Mouse (Mus musculus) stomach, embryonic 16.5 days (tissue): Measurements from ENCODE around the gene Rerg. TPM values are rescaled to one million over a fixed set of nuclear protein-coding genes. Genes with fewer than 3 reads are reported as not detected.
"Not testable (repeated sequence)": the region's sequence is repeated elsewhere in the genome, so short reads cannot be mapped to it uniquely, and the experiment has no call there.

Experiments
- ATAC-seq: fragments of 200-750 bp; cut with Nextera tagmentation; 2 replicates; pipeline ENCODE4 v1.8.0; 2017; ENCODE audit warnings: moderate number of reproducible peaks, moderate TSS enrichment; ENCODE audit not compliant: insufficient read depth, low FRiP score
- H3K27ac ChIP-seq: fragments of 300-500 bp; sonication (generic); 2 replicates; pipeline ENCODE4 v1.5.1; 2014; ENCODE audit warnings: low read length
- H3K27me3 ChIP-seq: fragments of 300-500 bp; sonication (generic); 2 replicates; pipeline ENCODE4 v1.6.1; 2014; ENCODE audit warnings: low read length, control low read depth, mixed read lengths; ENCODE audit not compliant: control insufficient read depth, insufficient read depth
- H3K36me3 ChIP-seq: fragments of 300-500 bp; sonication (generic); 2 replicates; pipeline ENCODE4 v1.6.1; 2014; ENCODE audit warnings: low read length; ENCODE audit not compliant: control insufficient read depth, insufficient read depth
- H3K4me1 ChIP-seq: fragments of 300-500 bp; sonication (generic); 2 replicates; pipeline ENCODE4 v1.6.1; 2014; ENCODE audit warnings: low read length, control low read depth, mixed read lengths; ENCODE audit not compliant: control insufficient read depth, insufficient read depth
- H3K4me2 ChIP-seq: fragments of 300-500 bp; sonication (generic); 2 replicates; pipeline ENCODE4 v1.6.1; 2014; ENCODE audit warnings: low read depth, low read length, mixed read lengths
- H3K4me3 ChIP-seq: fragments of 300-500 bp; sonication (generic); replicated peaks from 2 replicates; pipeline ENCODE4 v1.5.1; 2014; ENCODE audit warnings: mild to moderate bottlenecking, low read length
- H3K9ac ChIP-seq: fragments of 300-500 bp; sonication (generic); 2 replicates; pipeline ENCODE4 v1.6.1; 2014; ENCODE audit warnings: low read length
- H3K9me3 ChIP-seq: fragments of 300-500 bp; sonication (generic); replicated peaks from 2 replicates; pipeline ENCODE4 v1.6.1; 2016; ENCODE audit warnings: low read length, control low read depth; ENCODE audit not compliant: control insufficient read depth
- WGBS: fragments of 180-500 bp; shearing (Covaris S2); extraction: QIAGEN DNeasy Blood & Tissue Kit; methylation state at CpG from one replicate; pipeline ENCODE4 v1.1.7; 2014; 5-methylcytosine and 5-hydroxymethylcytosine counted together
- polyA plus RNA-seq: library from polyadenylated mRNA; unstranded; fragments of >200 nt; fragmentation: Nextera tagmentation; extraction: Ambion mirVana; gene quantifications from 2 replicates; pipeline ENCODE4 v1.2.1, GENCODE M21; 2015

Gene Rerg
- polyA plus RNA-seq, 1 experiment from 2014 or later, result 32.1 TPM

DNA sequence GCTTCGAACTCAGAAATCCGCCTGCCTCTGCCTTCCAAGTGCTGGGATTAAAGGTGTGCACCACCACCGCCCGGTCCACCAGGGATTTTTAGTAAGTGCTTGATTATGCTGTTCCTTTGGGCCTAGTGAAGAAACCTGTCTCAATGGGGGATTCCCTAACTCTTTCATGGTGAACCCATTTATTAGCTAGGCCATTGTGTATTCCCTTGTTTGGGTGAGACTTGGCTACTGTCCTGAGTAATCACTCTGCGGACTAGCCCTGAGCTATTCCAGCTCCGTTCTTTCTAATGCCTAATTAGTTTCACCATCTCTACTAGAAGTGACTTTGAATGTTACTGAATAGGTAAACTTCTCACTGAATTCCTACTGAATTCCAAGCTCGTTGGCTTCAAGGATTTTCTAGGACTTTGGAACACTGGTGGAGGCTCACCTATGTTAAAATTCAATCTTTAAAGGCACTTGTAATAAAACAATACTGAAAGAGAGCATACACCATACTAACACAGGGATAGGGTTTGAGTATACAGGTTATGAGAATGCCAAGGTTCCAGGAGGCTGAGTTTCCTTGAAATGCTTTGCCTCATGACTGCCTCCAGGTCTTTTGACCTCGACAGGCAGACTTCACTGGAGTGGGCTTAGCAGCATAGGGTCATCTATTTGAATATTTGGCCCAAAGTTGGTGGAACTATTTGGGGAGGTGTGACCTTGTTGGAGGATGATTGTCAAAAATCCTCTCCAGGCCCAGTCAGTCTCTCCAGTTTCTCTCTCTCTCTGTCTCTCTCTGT, 134.5 kb downstream of the Rerg start:
- H3K4me2 ChIP-seq, ATAC-seq, H3K36me3 ChIP-seq, H3K9ac ChIP-seq, H3K27me3 ChIP-seq, H3K4me3 ChIP-seq, H3K4me1 ChIP-seq, H3K9me3 ChIP-seq, H3K27ac ChIP-seq: not testable (repeated sequence)
- 87% methylated on average over 8 of the region's 8 CpGs for WGBS

DNA sequence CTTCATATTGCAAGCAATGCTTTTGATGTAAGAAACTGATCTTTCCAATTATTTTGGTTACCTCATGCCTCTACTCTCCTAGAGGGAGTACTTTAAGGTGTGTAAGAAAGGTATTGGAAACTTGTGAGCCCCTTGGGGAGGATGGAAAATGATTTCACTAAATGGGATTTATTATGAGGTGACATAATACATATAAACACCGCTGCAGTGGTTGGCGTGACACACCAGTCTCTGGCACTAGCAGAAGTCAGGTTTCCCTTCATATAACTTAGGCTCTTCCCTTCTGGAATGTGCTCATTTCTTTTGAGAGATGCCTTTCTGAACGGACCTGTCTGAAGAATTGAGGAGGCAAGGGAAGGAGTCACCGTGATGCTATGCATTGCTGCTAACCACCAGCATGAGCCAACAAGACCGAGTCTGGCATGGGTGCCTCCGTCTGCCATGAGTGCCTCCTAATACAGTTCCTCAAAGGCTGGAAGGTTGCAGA, 139.6 kb downstream of the Rerg start:
- H3K9me3 ChIP-seq, result no peaks in the 10 kb centered on the region; the same call in 1 of the 2 replicates
- no peaks in the 10 kb centered on the region for H3K36me3 ChIP-seq
- no peaks in the 10 kb centered on the region for H3K4me1 ChIP-seq
- ATAC-seq, result no peak
- WGBS, result 74% methylated on average over 6 of the region's 6 CpGs
- no peak overlapping the region for H3K4me3 ChIP-seq
- H3K27ac ChIP-seq, result no peak overlapping the region
- H3K9ac ChIP-seq, result no peak overlapping the region
- no peak overlapping the region for H3K4me2 ChIP-seq
- no peaks in the 10 kb centered on the region for H3K27me3 ChIP-seq

DNA sequence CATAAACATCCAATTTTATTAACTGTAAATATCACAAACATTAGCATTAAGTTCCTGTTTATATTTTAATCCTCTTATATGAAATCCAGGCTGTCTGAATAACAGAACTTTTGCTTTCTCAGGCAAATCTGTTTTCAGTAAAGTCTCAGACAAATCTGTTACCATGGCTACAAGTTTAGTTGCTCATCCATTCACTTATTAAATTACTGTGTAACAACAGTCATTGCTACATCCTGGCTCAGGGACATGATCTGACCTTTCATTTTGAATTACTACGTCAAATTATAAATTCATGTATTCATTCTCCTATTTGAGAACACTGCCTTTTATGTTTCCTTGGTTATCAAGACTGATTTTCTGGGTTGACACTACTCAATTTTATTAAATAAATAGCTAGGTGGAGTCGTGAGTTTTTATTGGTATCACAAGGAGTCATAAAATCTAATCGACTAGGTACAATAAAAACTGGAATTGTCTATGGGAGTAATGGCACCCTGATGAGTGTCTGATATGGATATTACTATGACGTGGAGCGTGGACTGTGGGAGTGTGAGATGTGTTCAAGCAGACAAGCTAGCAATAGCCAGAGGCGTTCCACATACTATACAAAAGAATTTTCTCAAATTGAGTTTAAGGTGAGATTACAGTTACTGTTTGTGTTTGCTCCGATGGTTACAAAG, 140.2 kb downstream of the Rerg start:
- WGBS, result 80% methylated on average over 7 of the region's 7 CpGs
- Histone ChIP-seq H3K9me3 (no peaks in the 10 kb centered on the region; the same call in 1 of the 2 replicates), H3K9ac (no peak overlapping the region), H3K4me1 (no peaks in the 10 kb centered on the region), H3K27ac (no peak overlapping the region), H3K4me2 (no peak overlapping the region), H3K36me3 (no peaks in the 10 kb centered on the region), H3K4me3 (no peak overlapping the region), H3K27me3 (no peaks in the 10 kb centered on the region)
- ATAC-seq, result no peak

DNA sequence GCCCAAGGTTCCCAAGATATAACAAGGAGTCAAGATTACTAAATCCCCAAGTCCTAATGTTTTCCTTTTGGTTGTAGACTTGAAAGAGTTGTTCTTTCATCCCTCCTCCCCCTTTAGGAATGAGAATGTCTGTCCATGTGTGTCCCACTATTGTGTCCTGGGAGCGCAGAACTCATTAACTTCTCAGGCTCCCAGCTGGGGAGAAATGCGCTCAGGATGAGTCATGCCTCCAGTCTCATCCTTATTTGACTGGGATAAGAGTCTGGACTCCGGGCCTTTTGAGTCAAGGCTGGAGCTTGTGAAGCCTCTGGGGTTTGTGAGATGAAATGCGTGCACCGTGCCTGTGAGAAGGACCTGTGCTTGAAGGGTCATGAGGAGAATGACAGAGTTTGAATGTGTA, 144.8 kb downstream of the Rerg start:
- no peaks in the 10 kb centered on the region for H3K4me1 ChIP-seq
- no peaks in the 10 kb centered on the region for H3K9me3 ChIP-seq
- no peaks in the 10 kb centered on the region for H3K36me3 ChIP-seq
- no peak for ATAC-seq
- H3K27me3 ChIP-seq, result no peaks in the 10 kb centered on the region
- no peak overlapping the region for H3K27ac ChIP-seq
- no peak overlapping the region for H3K4me3 ChIP-seq
- 70% methylated on average over 5 of the region's 5 CpGs for WGBS
- H3K4me2 ChIP-seq, result no peak overlapping the region
- no peak overlapping the region for H3K9ac ChIP-seq

DNA sequence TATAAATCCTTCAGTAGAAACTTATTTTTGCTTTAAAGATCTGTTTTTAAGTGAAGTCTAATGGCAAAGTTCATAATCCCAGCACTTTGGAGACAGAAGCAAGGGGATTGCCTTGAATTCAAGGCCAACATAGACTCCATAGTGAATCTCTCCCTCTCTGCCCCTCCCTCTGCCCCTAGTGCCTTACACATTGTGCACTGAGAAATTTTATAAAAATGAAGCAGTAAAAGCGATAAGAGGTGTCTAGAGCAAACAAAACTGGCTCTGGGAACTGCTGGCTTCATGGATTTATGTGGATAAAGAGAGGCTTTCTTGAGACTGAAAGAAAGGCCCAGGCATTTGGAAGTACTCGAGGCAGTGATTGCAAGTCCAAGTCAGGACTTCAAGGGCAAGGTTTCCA, 145.8 kb downstream of the Rerg start:
- H3K4me2 ChIP-seq, result no peak overlapping the region
- no peaks in the 10 kb centered on the region for H3K4me1 ChIP-seq
- no peaks in the 10 kb centered on the region for H3K27me3 ChIP-seq
- WGBS, result 59% methylated on average over 2 of the region's 2 CpGs
- H3K4me3 ChIP-seq, result no peak overlapping the region
- no peaks in the 10 kb centered on the region for H3K9me3 ChIP-seq
- H3K27ac ChIP-seq, result no peak overlapping the region
- no peak overlapping the region for H3K9ac ChIP-seq
- no peak for ATAC-seq
- H3K36me3 ChIP-seq, result no peaks in the 10 kb centered on the region

DNA sequence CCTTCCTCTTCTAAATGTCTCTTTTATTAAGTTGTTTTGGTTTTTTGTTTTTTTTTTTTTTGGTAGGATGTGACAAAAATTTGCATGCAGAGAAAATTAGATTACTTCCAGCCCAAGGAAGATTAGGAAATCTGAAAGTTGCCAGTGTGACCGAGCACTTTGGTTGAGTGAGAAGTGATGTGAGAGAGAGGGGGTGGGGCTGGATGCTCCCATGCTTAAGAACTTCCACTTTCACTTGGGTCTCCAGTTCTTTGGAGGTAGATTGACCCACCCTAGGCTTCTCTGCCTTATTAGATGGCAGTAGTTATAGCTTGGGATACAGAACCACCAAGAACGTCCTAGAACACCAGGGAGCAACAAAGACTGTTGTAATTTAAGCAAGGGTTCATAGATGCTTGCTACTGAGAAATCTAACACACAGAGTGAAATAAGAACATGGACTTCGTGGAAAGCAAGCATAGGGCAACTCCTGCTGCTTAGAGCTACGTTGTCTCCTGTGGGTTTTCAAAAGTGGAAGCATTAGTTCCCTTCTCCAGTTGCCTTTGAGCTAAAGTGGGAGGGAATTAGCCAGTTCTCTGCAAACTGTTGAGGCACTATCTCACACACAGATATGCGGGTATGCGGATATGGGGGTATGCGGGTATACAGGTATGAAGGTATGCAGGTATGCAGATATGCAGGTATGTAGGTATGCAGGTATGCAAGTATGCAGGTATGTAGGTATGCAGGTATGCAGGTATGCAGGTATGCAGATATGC, 152.9 kb downstream of the Rerg start:
- Histone ChIP-seq H3K4me3 (no peak overlapping the region), H3K9me3 (no peaks in the 10 kb centered on the region), H3K27ac (no peak overlapping the region), H3K36me3 (no peaks in the 10 kb centered on the region), H3K9ac (no peak overlapping the region), H3K4me2 (no peak overlapping the region), H3K4me1 (no peaks in the 10 kb centered on the region), H3K27me3 (no peaks in the 10 kb centered on the region)
- WGBS, result 84% methylated on average over 7 of the region's 7 CpGs
- ATAC-seq, result no peak

DNA sequence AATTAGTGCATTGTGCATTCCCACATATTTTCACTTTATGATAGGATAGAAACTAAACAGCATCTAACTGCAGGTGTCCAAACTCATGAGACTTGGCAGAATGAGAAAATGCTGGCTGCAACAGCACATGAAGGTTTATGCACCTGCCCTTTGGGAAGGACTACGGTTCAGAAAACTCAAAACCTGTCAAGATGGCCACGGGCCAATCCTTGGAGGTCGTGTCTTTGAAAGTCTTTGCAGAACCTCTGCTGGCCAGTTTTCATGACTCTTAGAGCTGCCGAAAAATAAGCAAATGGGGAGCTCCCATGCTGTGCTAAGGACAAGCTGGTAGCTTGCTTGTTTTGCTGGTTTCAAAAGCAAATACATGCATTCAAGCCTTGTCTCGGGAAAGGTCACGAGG, 156.0 kb downstream of the Rerg start:
- no peak for ATAC-seq

DNA sequence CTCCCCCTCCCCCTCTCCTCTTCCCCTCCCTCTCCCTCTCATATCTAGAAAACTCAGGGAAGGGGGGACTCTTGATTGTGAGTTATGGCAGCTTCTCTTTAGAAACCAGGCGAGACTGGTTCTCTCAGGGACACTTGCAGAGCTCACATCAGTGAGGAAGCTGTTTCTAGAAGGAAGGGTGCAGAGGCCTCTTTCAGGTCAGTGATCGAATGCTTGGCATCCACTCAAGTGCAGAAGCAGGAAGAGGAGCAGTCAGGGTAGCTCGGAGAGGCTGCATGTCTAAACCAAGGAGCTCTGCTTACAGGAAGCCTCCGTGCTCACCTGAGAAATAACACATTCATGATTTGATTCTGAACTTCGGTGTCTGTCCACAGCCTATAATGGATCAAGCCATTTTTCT, 159.1 kb downstream of the Rerg start:
- no peak overlapping the region for H3K9ac ChIP-seq

More for the DNA sequence above, 156.0 kb downstream of the Rerg start:
- H3K9me3 ChIP-seq, result no peaks in the 10 kb centered on the region
- H3K9ac ChIP-seq, result no peak overlapping the region
- H3K4me2 ChIP-seq, result no peak overlapping the region
- no peaks in the 10 kb centered on the region for H3K36me3 ChIP-seq
- H3K4me1 ChIP-seq, result no peaks in the 10 kb centered on the region
- H3K4me3 ChIP-seq, result no peak overlapping the region
- H3K27me3 ChIP-seq, result no peaks in the 10 kb centered on the region
- 68% methylated on average over 6 of the region's 6 CpGs for WGBS
- H3K27ac ChIP-seq, result no peak overlapping the region

More for the DNA sequence above, 159.1 kb downstream of the Rerg start:
- Histone ChIP-seq H3K9me3 (no peaks in the 10 kb centered on the region), H3K4me2 (no peak overlapping the region), H3K27ac (no peak overlapping the region), H3K27me3 (no peaks in the 10 kb centered on the region), H3K36me3 (no peaks in the 10 kb centered on the region), H3K4me1 (no peaks in the 10 kb centered on the region), H3K4me3 (no peak overlapping the region)
- ATAC-seq, result no peak
- 63% methylated on average over 5 of the region's 5 CpGs for WGBS
